Comparison of ENCODE assay signal across 35 mouse cellular contexts in the genomic region with DNA sequence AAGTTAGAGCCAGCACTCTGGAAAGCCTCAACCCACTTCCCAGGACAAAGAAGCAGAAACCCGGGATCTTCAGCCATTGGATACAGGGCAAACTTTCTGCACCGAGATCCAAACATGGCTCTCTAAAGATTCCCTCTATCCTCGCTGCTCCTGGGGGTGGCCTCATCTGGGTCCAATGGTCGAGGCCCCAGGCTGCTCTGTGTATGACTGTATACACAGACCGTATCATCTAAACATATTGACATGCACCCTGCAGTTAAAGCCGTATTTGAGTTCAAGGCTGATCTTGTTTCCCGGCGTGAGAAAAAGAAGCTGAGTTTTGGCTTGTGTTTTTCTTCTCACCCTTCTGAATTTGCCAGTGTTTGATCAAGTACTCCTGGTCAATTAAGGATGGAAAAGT.
"Had no signal": no experiment of that assay in that cellular context is flagged by ENCODE, and none has a peak within 500 bp of the region (broad histone marks: within the 10 kb centered on the region; RNA-seq: fewer than 3 reads in every experiment).

No protein-coding gene starts in this region.

- H3K4me2 ChIP-seq: heart, embryonic 11.5 days; heart, embryonic 12.5 days; heart, embryonic 13.5 days; heart, embryonic 15.5 days; hindbrain, embryonic 12.5 days; hindbrain, embryonic 13.5 days; hindbrain, embryonic 14.5 days; hindbrain, embryonic 15.5 days; intestine, embryonic 15.5 days; kidney, embryonic 15.5 days had no signal

- DNase-seq: heart, adult 2 months; heart, postnatal 10 days; heart, postnatal 14 days; heart, postnatal 36 days; heart, postnatal 4 days; kidney, adult 11 months; kidney, adult 18-20 months; kidney, adult 2 months; kidney, adult 8-10 months; kidney, adult 9 months; kidney, postnatal 10 days; kidney, postnatal 14 days; kidney, postnatal 25 days; kidney, postnatal 36 days; kidney, postnatal 4 days; layer of hippocampus, adult 9-11 months had no signal

- H3K27me3 ChIP-seq: heart, embryonic 12.5 days; heart, embryonic 13.5 days; heart, embryonic 15.5 days; hindbrain, embryonic 12.5 days; hindbrain, embryonic 13.5 days; hindbrain, embryonic 15.5 days; intestine, embryonic 15.5 days; kidney, embryonic 15.5 days had no signal

- H3K27ac ChIP-seq: heart, adult 2 months; heart, embryonic 10.5 days; heart, embryonic 13.5 days; heart, embryonic 15.5 days; hindbrain, embryonic 10.5 days; hindbrain, embryonic 12.5 days; hindbrain, embryonic 13.5 days; hindbrain, embryonic 14.5 days; hindbrain, embryonic 15.5 days; hindbrain, postnatal 0 days; intestine, embryonic 15.5 days; kidney, embryonic 15.5 days; kidney, postnatal 0 days; layer of hippocampus, adult 2 months had no signal

- H3K4me3 ChIP-seq: heart, adult 2 months; heart, embryonic 10.5 days; heart, embryonic 12.5 days; heart, embryonic 13.5 days; heart, embryonic 15.5 days; hindbrain, embryonic 10.5 days; hindbrain, embryonic 12.5 days; hindbrain, embryonic 13.5 days; hindbrain, embryonic 15.5 days; intestine, embryonic 15.5 days; kidney, embryonic 15.5 days; layer of hippocampus, adult 2 months had no signal

- H3K9me3 ChIP-seq: heart, embryonic 10.5 days; heart, embryonic 12.5 days; heart, embryonic 13.5 days; heart, embryonic 15.5 days; hindbrain, embryonic 10.5 days; hindbrain, embryonic 12.5 days; hindbrain, embryonic 13.5 days; hindbrain, embryonic 15.5 days; intestine, embryonic 15.5 days; kidney, embryonic 15.5 days had no signal

- H3K9ac ChIP-seq: heart, embryonic 12.5 days; heart, embryonic 13.5 days; heart, embryonic 15.5 days; hindbrain, embryonic 12.5 days; hindbrain, embryonic 13.5 days; hindbrain, embryonic 14.5 days; hindbrain, embryonic 15.5 days; intestine, embryonic 15.5 days; kidney, embryonic 15.5 days had no signal

- H3K4me1 ChIP-seq: heart, embryonic 12.5 days; heart, embryonic 15.5 days; hindbrain, embryonic 10.5 days; intestine, embryonic 15.5 days had no signal

- ATAC-seq: hindbrain, embryonic 16.5 days; hindbrain, postnatal 0 days; inflammation-experienced regulatory T-cells, adult 6 months; intestine, embryonic 15.5 days; intestine, embryonic 16.5 days; intestine, postnatal 0 days had no signal

- H3K36me3 ChIP-seq: intestine, embryonic 15.5 days had no signal
